Mouse (Mus musculus) bone marrow, adult 2 months (tissue): ENCODE measurements around the gene Zfp131.

ENCODE experiments used
- CTCF ChIP-seq: fragments of 200-500 bp; IDR thresholded peaks from 2 replicates; pipeline ENCODE4 v1.5.1; 2011; ENCODE audit warnings: low read length, control low read depth; ENCODE audit not compliant: control insufficient read depth, insufficient read depth
- POLR2A ChIP-seq: fragments of 200-500 bp; IDR thresholded peaks from 2 replicates; pipeline ENCODE4 v1.6.1; 2011; ENCODE audit warnings: low read depth, mild to moderate bottlenecking, control low read depth, low read length, borderline replicate concordance; ENCODE audit not compliant: control insufficient read depth

GRCm38 (mm10) chr13:119754635-119755020, 36.1 kb downstream of the Zfp131 start:
- TF ChIP-seq CTCF: no peak
- TF ChIP-seq POLR2A: no peak
